Mouse (Mus musculus) cerebellum, postnatal 14 days (tissue): Measurements from ENCODE around the gene Spocd1.
A peak's percentile ranks its signal among the peaks of the same experiment; 100 is the strongest.

Experiments
- DNase-seq, 2 experiments: peaks; one replicate each; pipeline ENCODE4 v3.0.0; 2021; ENCODE audit warnings: mixed read lengths in 2 of 2

Spocd1 gene

DNA sequence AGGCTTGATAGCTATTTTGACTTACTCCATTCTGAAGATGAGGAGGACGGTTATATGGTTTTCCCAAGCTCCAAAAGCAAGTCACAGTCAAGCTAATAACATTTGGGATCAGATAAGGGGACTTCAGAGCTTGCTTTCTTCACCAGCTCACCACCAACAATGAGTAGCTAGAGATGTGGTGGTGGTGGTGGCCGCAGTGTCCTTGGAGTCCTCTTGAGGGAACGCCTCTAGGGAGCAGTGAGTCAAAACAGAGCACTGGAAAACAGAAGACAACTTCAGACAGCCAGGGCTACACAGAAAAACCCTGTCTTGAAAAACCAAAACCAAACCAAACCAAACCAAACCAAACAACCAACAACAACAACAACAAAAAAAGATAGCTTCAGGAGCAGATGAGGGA lies 10.1 kb upstream of the Spocd1 start:
- no peak for DNase-seq

DNA sequence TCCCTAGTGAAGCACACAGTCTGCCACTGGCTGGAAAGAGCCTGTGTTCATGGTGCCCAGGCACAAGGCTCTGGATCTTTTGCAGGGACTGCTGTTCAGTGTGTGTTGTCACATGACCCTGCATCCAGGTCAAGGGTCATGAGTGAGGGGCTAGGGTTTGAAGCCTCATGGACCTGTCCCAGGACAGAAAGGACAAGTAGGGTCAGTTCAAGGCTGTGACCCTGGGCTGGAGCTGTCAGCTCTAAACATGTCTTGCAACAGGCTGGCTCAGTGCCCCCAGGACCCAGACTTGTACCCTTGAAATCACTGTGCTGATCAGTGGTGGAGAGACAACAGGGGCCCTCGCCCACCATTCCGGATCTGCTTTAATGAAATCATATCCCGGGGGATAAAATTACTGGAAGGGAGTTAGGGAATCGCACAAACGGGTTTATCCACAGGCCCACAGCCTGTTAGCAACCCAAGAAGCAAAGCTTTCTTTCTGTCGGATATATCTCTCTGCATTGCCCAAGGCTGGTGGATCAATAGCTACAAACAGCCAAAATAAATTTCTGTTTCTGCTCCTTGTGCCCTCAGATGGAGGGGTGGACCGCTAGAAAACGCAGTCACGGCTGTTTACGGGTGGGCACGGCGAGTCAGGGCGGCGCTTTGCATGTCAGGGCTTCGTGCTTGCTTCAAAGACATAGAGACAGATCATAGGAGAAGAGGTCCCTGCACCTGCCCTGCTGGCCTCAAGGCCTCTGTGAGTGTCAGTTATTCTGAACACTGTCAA lies 8.3 kb upstream of the Spocd1 start:
- DNase-seq, result no peak

DNA sequence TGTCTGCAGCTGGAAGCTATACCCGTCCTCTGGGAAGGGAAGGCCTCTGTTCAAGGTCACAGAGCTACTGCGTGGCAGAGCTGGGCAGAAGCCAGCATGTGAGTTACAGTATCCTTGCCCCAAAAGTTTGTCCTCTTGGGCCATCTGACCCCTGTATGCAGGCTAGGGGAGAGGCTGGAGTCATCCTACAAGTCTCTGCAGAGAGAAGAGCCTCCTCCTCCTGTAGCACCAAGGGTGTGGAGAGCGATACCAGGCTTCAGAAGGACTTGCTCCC lies 7.8 kb upstream of the Spocd1 start:
- DNase-seq, result no peak

DNA sequence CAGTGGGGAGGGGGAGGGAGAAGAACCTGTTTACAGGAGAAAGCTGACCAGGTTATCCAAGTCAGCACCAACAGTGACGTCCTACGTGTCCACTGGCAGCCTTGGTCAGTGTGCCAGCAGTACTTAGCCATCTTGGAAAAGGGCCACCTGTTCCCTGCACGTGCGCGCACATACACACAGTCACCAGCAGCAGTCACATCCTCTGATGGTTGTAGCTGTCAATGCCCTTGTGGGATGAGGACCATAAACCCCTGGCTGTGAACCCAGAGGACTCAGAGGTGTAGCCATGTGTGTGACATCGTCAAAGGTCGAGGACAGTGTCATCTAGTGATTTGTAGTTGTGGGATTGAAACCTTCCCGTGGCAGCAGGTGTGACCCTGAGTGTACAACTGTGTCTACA lies 4.9 kb upstream of the Spocd1 start:
- DNase-seq, result no peak

DNA sequence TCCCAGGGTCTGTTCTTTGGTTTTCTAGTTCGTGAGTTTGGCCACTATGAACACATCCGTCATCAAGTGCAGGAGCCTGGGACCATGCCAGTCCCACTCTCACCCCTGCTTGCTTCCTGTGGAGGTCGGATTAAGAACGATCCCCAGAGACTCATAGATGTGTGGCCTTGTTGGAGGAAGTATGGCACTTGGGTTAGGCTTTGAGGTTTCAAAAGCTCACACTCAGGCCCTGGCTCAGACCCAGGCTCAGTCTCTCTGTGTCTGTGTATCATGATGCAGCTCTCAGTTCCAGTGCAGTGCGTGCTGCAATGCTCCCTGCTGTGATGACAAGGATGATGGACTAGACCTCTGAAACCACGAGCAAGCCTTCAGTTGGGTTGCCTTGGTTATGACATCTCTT lies 4.4 kb upstream of the Spocd1 start:
- DNase-seq, result no peak

DNA sequence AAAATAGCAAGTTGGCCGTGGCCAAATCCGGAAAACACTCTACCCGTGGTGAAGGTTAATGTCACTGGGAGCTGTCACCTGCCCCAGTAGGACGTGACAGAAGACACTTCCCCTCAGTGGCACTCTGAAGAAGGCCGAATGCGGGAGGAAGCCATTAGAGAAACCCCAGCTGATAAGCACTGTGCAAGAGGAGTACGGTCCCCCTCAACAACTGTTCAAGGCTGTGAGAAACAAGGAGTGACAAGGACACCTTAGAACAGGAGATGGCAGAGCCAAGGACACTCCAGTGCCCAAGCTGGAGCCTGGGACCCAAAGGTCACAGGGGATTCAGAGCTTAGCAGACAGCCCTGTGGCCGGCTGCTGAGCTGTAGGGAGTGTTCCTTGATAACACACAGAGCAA lies 2.5 kb upstream of the Spocd1 start:
- no peak for DNase-seq

DNA sequence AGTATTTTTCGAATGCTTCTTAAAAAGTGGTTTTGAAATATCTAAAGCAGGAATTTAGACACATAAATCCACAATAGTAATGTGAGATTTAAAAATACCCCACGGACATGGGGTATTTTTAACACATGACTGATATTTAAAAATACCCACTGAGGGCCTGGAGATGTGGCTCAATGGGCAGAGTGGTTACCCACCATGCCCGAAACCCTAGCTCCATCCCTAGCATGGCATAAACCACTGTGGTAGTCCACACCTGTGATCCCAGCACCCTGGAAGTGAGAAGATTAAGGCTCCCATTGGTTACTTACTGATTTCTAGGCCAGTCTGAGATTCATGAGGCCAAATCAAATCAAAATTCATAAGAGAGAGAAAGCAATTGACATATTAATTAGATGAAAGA lies 2.0 kb upstream of the Spocd1 start:
- DNase-seq, result no peak

DNA sequence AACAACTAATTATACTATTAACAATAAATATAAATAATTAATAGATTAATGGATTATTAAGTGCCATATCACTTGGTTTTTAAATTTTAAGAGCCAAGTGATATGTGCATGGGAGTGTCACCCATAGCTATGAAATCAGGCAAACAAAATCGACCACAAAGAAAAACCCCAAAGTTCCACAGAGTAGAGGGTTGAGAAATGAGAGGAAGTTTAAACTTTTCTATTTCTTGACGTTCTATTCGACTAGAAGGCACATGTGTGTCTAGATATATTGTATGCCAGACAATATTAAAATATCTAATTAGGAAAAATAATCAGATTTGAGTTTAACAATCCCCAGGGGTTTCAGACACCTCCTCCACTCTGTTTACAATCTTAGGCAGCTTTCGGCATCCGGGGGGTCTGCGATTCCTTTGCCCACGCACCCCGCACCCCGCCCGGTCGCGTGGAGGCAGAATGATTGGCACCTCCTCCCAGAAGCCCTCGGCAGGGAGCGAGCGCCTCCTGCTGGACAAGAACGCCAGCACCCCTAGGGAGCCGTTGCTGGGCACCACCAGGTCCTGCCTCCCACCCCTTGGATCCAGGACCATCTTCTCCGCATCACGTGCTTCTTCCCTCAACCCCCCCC lies 811 bp upstream of the Spocd1 start:
- peak; percentile 76 to 88 for DNase-seq

DNA sequence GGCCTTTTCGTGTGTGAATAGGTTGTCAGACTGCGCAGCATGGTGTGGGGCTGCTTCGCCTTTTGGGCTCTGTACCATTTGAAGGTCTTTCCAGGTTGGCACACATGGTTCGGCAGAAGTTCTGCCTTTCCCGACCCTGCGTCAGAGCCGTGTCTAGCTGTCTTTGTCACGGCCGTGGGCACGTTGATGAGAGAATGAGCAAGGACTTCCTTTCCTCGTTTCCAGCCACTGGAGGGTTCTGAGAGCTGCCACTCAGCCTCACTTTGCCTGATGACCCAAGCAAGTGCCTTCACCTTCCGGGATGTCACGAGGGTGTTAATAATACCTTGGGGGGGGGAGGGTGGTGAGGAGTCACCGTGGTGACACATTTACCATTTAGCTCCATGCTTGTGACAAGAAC lies 4.6 kb downstream of the Spocd1 start:
- DNase-seq, result no peak

DNA sequence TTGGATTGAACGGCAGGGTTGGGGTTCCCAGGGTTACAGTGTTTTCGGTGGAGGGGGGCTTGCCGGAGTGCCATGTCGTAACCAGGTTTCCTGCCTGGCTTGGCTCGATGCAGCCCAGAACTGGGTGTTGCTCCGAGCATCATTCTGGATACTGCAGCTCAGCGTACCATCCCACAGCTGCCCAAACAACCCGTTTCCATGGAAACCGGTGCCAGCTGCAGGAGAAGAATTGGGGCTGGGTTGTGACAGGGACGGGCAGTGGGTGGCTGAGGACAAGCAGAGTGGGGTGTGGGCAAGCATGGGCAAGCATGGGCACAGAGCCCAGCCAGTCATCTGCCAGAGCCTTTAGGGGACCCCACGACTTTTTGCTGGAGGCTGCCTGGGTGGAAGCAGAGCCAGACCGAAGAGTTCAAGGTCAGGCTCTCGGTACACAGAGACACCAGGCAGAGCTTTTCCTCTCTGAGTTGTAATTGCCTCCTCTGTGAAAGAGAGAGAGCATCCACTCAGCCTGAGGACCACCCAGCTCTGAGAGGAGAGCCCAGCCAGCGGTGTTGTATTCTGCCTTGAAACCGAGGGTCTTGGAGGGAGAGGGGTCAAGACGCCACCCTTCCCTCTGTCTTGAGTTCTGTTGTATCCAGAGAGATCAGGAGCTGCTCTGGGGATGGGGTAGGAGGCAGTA lies 5.3 kb downstream of the Spocd1 start:
- peak; percentile 17 to 44 for DNase-seq

DNA sequence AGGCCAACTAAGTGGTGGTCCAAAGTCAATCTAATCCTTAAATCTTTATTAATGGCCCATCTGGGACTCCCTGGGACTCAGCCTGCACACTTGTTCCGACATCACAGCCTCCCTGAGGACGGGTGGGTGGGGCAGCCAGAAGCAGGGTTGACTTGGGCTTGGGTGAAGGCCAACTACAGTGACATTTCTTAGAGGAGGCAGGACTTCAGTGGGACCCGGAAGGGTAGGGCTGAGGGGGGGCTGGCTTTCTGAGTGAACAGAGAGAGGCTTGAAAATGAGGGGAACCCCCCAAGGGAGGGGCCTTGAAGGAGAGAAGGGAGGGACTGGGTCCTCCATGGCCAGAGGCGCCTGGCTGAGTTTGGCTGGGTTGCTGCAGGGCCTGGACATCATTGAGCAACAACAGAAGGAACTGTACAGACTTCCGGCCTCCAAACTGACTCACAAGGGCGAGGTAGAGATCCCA lies 22.3 kb downstream of the Spocd1 start:
- no peak for DNase-seq

DNA sequence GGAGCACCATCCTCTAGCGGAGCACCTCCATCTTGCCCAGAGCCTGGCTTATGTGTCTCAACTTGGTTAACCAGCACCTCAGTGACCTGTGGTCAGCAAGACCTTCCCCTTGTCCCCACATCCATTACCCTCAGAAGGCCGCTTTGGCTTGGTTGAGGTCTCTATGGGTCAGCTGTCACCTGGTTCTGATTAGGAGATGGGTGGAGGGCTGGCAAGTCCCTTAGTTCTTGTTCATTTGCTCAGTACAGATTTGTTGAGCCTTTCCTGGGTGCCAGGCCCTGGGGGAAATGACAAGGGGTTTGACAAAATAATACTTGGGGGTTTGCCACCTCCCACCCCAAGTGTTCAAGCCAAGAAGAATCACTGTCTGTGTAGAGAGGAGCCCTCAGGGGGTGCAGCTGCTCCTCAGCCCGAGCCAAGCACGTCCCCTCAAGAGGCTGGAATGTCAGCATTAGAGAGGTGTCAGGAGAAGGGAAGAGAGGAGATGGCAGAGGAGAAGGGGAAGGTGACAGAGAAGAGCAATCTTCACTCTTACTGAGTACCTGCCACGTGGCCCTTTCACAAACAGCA lies 23.3 kb downstream of the Spocd1 start:
- no peak for DNase-seq

DNA sequence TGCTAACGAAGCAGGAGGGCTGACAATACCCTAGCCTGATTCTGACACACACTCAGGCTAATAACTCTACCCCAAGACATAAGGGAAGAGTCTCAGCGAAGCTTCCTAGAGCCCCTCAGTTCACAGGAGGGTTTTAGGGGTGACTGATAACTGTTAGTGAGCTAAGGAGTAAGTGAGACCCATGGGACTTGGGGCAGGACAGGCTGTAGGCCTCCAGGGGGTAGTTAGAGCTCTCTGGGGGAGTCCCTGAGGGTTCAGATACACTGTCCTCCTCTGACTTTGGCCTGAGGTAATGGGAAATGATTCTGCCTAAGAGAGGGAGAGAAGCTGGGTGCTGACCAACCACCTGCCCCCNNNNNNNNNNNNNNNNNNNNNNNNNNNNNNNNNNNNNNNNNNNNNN lies 25.5 kb downstream of the Spocd1 start:
- DNase-seq, result no peak

DNA sequence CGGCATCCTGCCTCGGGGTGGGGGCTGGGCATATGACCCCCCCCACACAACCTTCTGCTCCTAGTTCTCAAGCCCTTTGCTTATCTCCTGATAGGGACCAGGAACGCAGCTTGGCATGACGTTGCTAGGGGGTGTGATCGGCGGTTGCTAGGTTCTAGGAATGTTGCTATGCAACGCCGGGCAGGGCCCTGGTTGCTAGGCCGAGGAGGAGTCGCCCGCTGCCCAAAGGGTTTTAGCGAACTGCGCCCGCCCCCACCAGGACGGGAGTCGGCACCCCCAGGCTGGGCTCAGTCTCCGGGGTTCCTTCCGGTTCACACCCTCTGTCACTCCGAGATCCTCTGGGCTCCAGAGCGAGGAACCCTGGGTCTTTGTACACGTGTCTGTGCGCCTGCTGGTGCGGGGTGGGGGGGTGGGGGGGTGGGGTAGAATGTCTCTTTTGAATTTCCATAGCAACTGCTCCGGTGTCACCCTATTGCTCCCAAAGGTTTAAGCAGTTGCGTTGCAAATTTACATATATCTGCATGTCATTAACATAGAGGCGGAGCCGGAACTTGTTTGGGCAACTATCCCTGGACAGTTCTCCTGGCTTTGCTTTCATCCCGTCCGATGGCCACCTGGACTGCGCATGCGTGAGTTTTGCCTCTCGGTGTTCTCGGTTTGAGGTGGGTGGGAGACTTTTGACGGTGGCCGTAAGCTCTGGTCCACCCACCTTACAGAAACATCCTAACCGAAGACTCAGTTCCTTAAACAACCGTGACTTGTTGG lies 31.3 kb downstream of the Spocd1 start:
- DNase-seq, result peak; percentile 74 to 77

DNA sequence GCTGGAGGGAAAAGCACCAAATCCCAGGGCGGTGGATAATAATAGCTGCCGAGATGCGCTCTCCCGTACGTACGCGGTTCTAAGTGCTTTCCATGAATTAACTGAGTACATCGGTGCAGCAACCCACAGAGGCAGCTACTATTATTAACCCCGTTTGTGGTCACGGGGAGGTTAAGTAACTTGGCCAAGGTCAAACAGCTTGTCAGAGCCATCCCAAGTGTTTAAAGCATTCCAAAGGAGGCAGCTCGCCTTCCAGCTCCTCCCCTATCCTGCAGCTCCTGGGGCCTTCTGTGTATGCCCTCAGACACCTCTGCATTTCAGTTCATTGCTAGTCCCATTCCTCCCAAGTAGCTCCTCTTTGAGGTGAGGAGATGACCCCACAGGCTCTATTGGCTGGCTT lies 36.2 kb downstream of the Spocd1 start:
- no peak for DNase-seq

DNA sequence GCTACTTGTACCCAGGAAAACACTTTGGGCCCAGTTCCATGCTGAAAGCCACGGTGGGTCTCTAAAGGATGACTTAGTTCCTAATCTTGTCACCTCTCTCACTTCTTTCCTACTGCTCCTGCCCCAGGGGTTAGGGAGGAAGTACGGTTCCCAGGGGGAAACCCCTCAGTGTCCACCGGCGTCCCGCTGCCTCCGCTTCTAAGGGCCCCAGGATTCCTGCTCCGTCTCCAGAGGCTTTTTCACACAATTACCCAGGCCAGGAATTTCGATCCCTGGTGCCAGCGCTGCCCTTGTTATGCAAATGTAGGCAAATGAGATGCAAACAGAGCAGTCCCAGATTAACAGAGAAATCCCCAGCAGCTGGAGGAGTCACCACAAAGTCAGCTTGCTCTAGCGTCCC lies 37.2 kb downstream of the Spocd1 start:
- DNase-seq, result peak in 1 of 2 experiments; percentile 38

DNA sequence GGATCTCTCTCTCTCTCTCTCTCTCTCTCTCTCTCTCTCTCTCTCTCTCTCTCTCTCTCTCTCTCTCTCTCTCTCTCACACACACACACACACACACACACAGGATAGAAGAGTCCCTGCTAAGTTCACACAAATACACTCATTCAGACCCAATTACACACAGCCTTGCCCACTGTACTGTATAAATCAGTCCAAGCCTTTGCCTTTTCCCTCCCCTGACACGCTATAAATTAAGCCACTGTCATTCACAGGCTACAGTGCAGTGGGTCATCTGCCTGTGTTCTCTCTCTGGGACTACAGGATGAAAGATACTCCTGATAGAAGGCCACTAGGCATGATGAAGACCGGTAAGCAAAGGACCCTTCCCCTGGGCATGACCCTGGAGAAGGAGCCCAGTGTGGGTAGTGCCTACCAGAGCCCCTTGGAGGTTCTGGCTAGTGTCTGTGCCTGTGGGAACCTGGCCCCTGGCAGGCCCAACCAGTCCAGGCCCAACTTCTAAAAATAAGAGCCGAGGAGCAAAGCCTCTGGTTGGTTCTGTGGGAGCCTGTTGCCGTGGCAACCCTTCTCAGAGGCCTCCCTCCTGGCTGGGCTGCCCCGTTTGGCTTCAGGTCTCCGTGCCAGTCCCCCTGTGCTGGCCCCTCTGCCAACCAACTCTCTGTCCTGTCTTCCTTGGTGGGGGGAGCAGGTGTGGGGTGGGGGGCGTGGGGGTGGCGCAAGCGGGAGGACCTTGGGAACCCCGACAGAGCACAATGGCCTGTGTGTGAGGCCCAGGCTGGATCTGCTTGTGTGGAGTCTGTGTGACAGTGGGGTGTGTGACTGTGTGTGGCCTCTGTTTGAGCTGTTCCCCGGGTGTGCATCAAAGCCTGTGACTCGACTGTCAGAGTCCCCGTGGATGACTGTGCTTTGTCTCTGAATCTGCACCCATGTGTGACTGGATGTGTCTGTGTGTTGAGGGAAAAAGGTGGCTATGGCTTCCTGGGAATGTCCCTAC lies 38.3 kb downstream of the Spocd1 start:
- peak; percentile 77 to 83 for DNase-seq

DNA sequence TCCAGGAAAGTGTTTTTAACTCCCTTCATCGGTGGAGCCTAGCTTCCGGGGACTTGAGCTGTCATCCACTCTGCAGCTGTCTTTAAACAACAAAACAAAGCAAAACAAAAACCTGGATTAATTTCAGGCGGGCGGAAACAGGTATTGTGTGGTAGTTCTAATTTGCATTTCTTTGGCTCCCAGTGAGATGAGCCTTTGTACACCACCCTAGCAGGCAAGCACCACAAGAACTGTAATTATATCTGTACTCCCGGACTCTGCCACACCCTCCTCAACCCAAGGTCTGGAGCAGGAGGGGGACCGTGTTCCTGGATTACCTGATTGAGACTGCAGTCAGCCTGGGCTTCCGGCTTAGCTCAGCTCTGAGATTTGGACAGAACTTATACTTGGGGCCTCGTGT lies 41.1 kb downstream of the Spocd1 start:
- peak in 1 of 2 experiments; percentile 5 for DNase-seq

DNA sequence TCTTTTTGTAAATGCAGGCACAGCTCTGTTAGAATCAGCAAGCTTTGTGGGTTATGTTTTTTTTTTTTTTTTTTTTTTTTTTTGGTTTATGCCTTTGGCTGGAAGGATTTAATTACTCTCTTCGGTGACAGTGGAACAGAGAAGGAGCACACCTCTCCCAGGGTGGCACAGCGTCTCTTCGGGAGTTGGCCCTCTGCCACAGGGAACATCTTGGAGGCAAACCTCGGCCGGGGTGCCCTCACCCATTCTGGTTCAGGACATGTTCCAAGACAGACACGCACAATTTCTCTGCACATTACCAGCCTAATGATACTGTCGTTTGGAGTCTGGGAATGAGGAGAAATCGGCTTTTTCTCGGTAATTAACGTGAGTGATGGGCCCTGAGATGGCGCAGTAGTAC lies 41.8 kb downstream of the Spocd1 start:
- peak; percentile 49 to 56 for DNase-seq

DNA sequence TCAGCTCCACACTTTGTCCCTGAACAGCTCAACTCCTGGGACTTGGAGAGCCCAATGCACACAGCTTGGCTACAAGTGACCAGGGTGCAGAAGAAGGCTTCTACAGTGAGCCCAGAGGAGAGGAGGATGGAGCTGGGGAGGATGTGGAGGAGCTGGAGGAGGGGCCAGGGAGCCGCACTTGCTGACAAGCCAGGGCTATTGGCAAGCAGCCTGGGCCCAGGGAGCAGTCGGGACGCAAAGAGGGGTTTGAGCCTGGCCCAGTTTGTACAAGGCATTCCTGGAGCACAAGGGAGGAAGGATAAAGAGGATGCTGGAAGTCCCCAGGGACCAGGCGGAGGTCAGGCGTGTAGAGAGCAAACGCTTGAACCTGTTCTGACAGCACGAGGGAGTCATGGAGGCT lies 42.9 kb downstream of the Spocd1 start:
- DNase-seq, result peak; percentile 70

DNA sequence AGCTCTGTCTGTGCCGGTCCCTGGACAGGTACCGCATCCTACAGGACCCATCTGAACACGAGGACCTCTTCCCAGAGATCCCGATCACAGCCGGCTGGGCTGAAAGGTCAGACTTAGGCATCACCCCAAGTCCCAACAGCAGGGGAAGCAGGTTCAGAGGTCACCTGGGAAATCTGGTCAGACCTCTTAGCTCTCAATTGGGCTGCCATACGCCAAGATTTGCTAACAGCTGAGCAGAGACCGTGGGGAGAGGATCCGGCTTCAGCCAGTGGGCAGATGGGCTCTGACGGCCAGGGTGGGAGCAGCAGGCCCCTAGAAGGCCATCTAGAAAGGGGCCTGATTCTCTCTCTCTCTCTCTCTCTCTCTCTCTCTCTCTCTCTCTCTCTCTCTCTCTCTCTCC lies 45.2 kb downstream of the Spocd1 start:
- DNase-seq, result peak in 1 of 2 experiments; percentile 40

DNA sequence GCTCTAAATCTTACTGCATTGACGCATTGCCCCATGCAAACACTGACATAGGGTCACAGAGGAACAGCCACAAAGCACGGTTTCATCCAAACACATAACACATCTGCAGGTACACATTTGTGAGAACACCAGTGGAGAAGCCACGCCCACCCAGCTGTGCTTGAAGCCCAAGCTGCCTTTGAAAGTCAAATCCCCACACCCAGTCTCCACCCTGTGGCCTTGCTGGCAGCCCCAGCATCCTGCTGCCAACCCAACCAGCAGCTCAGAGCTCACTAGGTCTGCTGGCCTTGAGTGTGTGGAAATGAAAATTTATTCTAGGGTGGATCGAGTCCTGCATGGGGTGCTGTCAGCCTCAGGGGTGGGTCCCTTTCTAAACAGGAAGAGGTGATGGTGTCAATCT lies 48.2 kb downstream of the Spocd1 start:
- no peak for DNase-seq
